Mouse (Mus musculus): ENCODE results near the gene Gm10188. TPM values are rescaled to one million over a fixed set of nuclear protein-coding genes. Genes with fewer than 3 reads are reported as not detected.

Gene Gm10188
- polyA plus RNA-seq, 1 experiment = not detected

GRCm38 (mm10) chr1:132226297-132227080 lies 3.1 kb downstream of the Gm10188 start:
- DNase-seq (ENCODE audit: low spot score) = no peak

GRCm38 (mm10) chr1:132222166-132222565 lies 7.4 kb downstream of the Gm10188 start:
- DNase-seq (ENCODE audit: low spot score) = no peak

- DNase-seq (ENCODE audit: low spot score) = no peak
Observed at GRCm38 (mm10) chr1:132221627-132222026, 7.9 kb downstream of the Gm10188 start.

GRCm38 (mm10) chr1:132216276-132216675 lies 13.3 kb downstream of the Gm10188 start:
- DNase-seq (ENCODE audit: low spot score) = no peak

- DNase-seq (ENCODE audit: low spot score) = no peak
Observed at GRCm38 (mm10) chr1:132213076-132213475, 16.5 kb downstream of the Gm10188 start.

GRCm38 (mm10) chr1:132212218-132212617 lies 17.3 kb downstream of the Gm10188 start:
- DNase-seq (ENCODE audit: low spot score) = peak; percentile 48

- DNase-seq (ENCODE audit: low spot score) = no peak
Observed at GRCm38 (mm10) chr1:132211672-132212071, 17.9 kb downstream of the Gm10188 start.

- DNase-seq (ENCODE audit: low spot score) = no peak
Observed at GRCm38 (mm10) chr1:132210922-132211321, 18.6 kb downstream of the Gm10188 start.

GRCm38 (mm10) chr1:132209400-132209799 lies 20.2 kb downstream of the Gm10188 start:
- no peak for DNase-seq (ENCODE audit: low spot score)

- DNase-seq (ENCODE audit: low spot score) = no peak
Observed at GRCm38 (mm10) chr1:132208154-132208553, 21.4 kb downstream of the Gm10188 start.

- DNase-seq (ENCODE audit: low spot score) = no peak
Observed at GRCm38 (mm10) chr1:132206828-132207227, 22.7 kb downstream of the Gm10188 start.

GRCm38 (mm10) chr1:132205958-132206357 lies 23.6 kb downstream of the Gm10188 start:
- no peak for DNase-seq (ENCODE audit: low spot score)

GRCm38 (mm10) chr1:132202771-132203170 lies 26.8 kb downstream of the Gm10188 start:
- DNase-seq (ENCODE audit: low spot score) = no peak

- DNase-seq (ENCODE audit: low spot score) = peak; percentile 11
Observed at GRCm38 (mm10) chr1:132201936-132202335, 27.6 kb downstream of the Gm10188 start.

- peak; percentile 13 for DNase-seq (ENCODE audit: low spot score)
Observed at GRCm38 (mm10) chr1:132201511-132201860, 28.1 kb downstream of the Gm10188 start.

- DNase-seq (ENCODE audit: low spot score) = peak; percentile 17
Observed at GRCm38 (mm10) chr1:132200562-132201510, 28.7 kb downstream of the Gm10188 start.

GRCm38 (mm10) chr1:132199934-132200333 lies 29.6 kb downstream of the Gm10188 start:
- peak; percentile 16 for DNase-seq (ENCODE audit: low spot score)

- no peak for DNase-seq (ENCODE audit: low spot score)
Observed at GRCm38 (mm10) chr1:132199244-132199643, 30.3 kb downstream of the Gm10188 start.

- DNase-seq (ENCODE audit: low spot score) = no peak
Observed at GRCm38 (mm10) chr1:132198401-132199071, 31.0 kb downstream of the Gm10188 start.

- DNase-seq (ENCODE audit: low spot score) = no peak
Observed at GRCm38 (mm10) chr1:132197666-132198065, 31.9 kb downstream of the Gm10188 start.

- DNase-seq (ENCODE audit: low spot score) = no peak
Observed at GRCm38 (mm10) chr1:132196337-132196736, 33.2 kb downstream of the Gm10188 start.

GRCm38 (mm10) chr1:132195681-132196080 lies 33.9 kb downstream of the Gm10188 start:
- DNase-seq (ENCODE audit: low spot score) = no peak
